Mouse (Mus musculus): ENCODE measurements around the gene Rho.
A peak's percentile ranks its signal among the peaks of the same experiment; 100 is the strongest.

Gene Rho

GRCm38 (mm10) chr6:115931639-115932038 is at the start of gene Rho:
Gene Rho, plus strand, starts transcription at chr6:115931748.
- DNase-seq (ENCODE audit: low spot score): no peak

- no peak for DNase-seq (ENCODE audit: low spot score)
Measured at GRCm38 (mm10) chr6:115884018-115884417, 47.5 kb upstream of the Rho start.

GRCm38 (mm10) chr6:115886894-115887293 is 44.7 kb upstream of the Rho start:
- DNase-seq (ENCODE audit: low spot score): no peak

- DNase-seq (ENCODE audit: low spot score): peak; percentile 42
Measured at GRCm38 (mm10) chr6:115888296-115888695, 43.3 kb upstream of the Rho start.

- DNase-seq (ENCODE audit: low spot score): no peak
Measured at GRCm38 (mm10) chr6:115890601-115891000, 40.9 kb upstream of the Rho start.

- no peak for DNase-seq (ENCODE audit: low spot score)
Measured at GRCm38 (mm10) chr6:115891061-115891460, 40.5 kb upstream of the Rho start.

GRCm38 (mm10) chr6:115891497-115892061 is 40.0 kb upstream of the Rho start:
- DNase-seq (ENCODE audit: low spot score): no peak

- no peak for DNase-seq (ENCODE audit: low spot score)
Measured at GRCm38 (mm10) chr6:115892363-115892762, 39.2 kb upstream of the Rho start.

- no peak for DNase-seq (ENCODE audit: low spot score)
Measured at GRCm38 (mm10) chr6:115896346-115896745, 35.2 kb upstream of the Rho start.

- no peak for DNase-seq (ENCODE audit: low spot score)
Measured at GRCm38 (mm10) chr6:115897117-115897516, 34.4 kb upstream of the Rho start.

GRCm38 (mm10) chr6:115897926-115898520 is 33.5 kb upstream of the Rho start:
- no peak for DNase-seq (ENCODE audit: low spot score)

- DNase-seq (ENCODE audit: low spot score): peak; percentile 80
Measured at GRCm38 (mm10) chr6:115901062-115901461, 30.5 kb upstream of the Rho start.

GRCm38 (mm10) chr6:115901489-115901931 is 30.0 kb upstream of the Rho start:
- no peak for DNase-seq (ENCODE audit: low spot score)

- DNase-seq (ENCODE audit: low spot score): no peak
Measured at GRCm38 (mm10) chr6:115902545-115902944, 29.0 kb upstream of the Rho start.

GRCm38 (mm10) chr6:115905568-115905967 is 26.0 kb upstream of the Rho start:
- no peak for DNase-seq (ENCODE audit: low spot score)

GRCm38 (mm10) chr6:115906455-115906854 is 25.1 kb upstream of the Rho start:
- DNase-seq (ENCODE audit: low spot score): no peak

GRCm38 (mm10) chr6:115906871-115907270 is 24.7 kb upstream of the Rho start:
- DNase-seq (ENCODE audit: low spot score): no peak

GRCm38 (mm10) chr6:115908421-115908982 is 23.0 kb upstream of the Rho start:
- peak; percentile 39 for DNase-seq (ENCODE audit: low spot score)

- no peak for DNase-seq (ENCODE audit: low spot score)
Measured at GRCm38 (mm10) chr6:115909052-115909451, 22.5 kb upstream of the Rho start.

- peak; percentile 40 for DNase-seq (ENCODE audit: low spot score)
Measured at GRCm38 (mm10) chr6:115909940-115910339, 21.6 kb upstream of the Rho start.

- DNase-seq (ENCODE audit: low spot score): no peak
Measured at GRCm38 (mm10) chr6:115911763-115912162, 19.8 kb upstream of the Rho start.

GRCm38 (mm10) chr6:115913482-115913881 is 18.1 kb upstream of the Rho start:
- no peak for DNase-seq (ENCODE audit: low spot score)

GRCm38 (mm10) chr6:115914511-115915202 is 16.9 kb upstream of the Rho start:
- no peak for DNase-seq (ENCODE audit: low spot score)
